10 mouse cellular contexts compared by ENCODE assay signal in genomic region chr5:74388101-74388500, GRCm38 (mm10).
DNase-seq lines count a peak whose midpoint lies in the region; ATAC-seq lines count a peak whose summit lies in the region.
"Had no signal": no experiment of that assay in that cellular context is flagged by ENCODE, and none has a peak within 500 bp of the region (broad histone marks: within the 10 kb centered on the region; RNA-seq: fewer than 3 reads in every experiment).

No protein-coding gene starts in this region.

- DNase-seq in heart, adult 18-20 months = peak; percentile 29 to 49
- DNase-seq in adrenal gland, postnatal 14 days = no peak
- no peak for DNase-seq in cerebellum, adult 18-20 months
- no peak for DNase-seq in midbrain, embryonic 14.5 days

- H3K27me3 ChIP-seq in hindbrain, embryonic 12.5 days = no peaks in the 10 kb centered on the region
- no peaks in the 10 kb centered on the region for H3K27me3 ChIP-seq in hindbrain, embryonic 13.5 days
- no peaks in the 10 kb centered on the region for H3K27me3 ChIP-seq in intestine, embryonic 15.5 days (replicated peaks)
- no peaks in the 10 kb centered on the region for H3K27me3 ChIP-seq in midbrain, embryonic 14.5 days (ENCODE audit: control insufficient read depth, insufficient read depth, low read length)
- H3K27me3 ChIP-seq: neural tube, embryonic 13.5 days had no signal

- no peaks in the 10 kb centered on the region for H3K36me3 ChIP-seq in hindbrain, embryonic 12.5 days
- H3K36me3 ChIP-seq in hindbrain, embryonic 13.5 days = no peaks in the 10 kb centered on the region
- H3K36me3 ChIP-seq in intestine, embryonic 15.5 days = no peaks in the 10 kb centered on the region
- no peaks in the 10 kb centered on the region for H3K36me3 ChIP-seq in midbrain, embryonic 14.5 days (ENCODE audit: control insufficient read depth, insufficient read depth, low read length)
- H3K36me3 ChIP-seq: neural tube, embryonic 13.5 days had no signal

- H3K4me3 ChIP-seq in hindbrain, embryonic 12.5 days = no peak overlapping the region
- H3K4me3 ChIP-seq in hindbrain, embryonic 13.5 days = no peak overlapping the region
- H3K4me3 ChIP-seq in brown adipose tissue, adult 24 weeks (ENCODE audit: insufficient read depth, low read depth, low read length) = no peak overlapping the region
- H3K4me3 ChIP-seq in intestine, embryonic 15.5 days (replicated peaks) = no peak overlapping the region
- H3K4me3 ChIP-seq in midbrain, embryonic 14.5 days (replicated peaks; ENCODE audit: low read depth, low read length) = no peak overlapping the region
- H3K4me3 ChIP-seq: neural tube, embryonic 13.5 days had no signal

- peaks cover 3% of the 10 kb centered on the region; the same call in 1 of the 2 replicates for H3K4me1 ChIP-seq in hindbrain, embryonic 12.5 days
- H3K4me1 ChIP-seq in hindbrain, embryonic 13.5 days (replicated peaks) = peaks cover 10% of the 10 kb centered on the region; the same call in 1 of the 2 replicates
- peaks cover 3% of the 10 kb centered on the region for H3K4me1 ChIP-seq in brown adipose tissue, adult 24 weeks (ENCODE audit: control insufficient read depth, insufficient read depth, insufficient read length, low read length)
- H3K4me1 ChIP-seq in intestine, embryonic 15.5 days (replicated peaks) = peaks cover 12% of the 10 kb centered on the region
- no peaks in the 10 kb centered on the region for H3K4me1 ChIP-seq in midbrain, embryonic 14.5 days (ENCODE audit: control insufficient read depth, insufficient read depth, low read length)

- WGBS in hindbrain, embryonic 12.5 days = 68% methylated on average over 6 of the region's 6 CpGs
- 67% methylated on average over 6 of the region's 6 CpGs for WGBS in hindbrain, embryonic 13.5 days
- 52% methylated on average over 6 of the region's 6 CpGs for WGBS in intestine, embryonic 15.5 days
- WGBS in midbrain, embryonic 14.5 days = 67% methylated on average over 6 of the region's 6 CpGs

- H3K27ac ChIP-seq in hindbrain, embryonic 12.5 days = peak overlapping the region; percentile 40
- no peak overlapping the region for H3K27ac ChIP-seq in hindbrain, embryonic 13.5 days
- H3K27ac ChIP-seq in brown adipose tissue, adult 24 weeks (replicated peaks; ENCODE audit: low read depth, low read length) = 0 out of 2 replicates have a peak overlapping the region, but pooled peaks have one; percentile 48
- 0 out of 2 replicates have a peak overlapping the region, but pooled peaks have one; percentile 36 for H3K27ac ChIP-seq in intestine, embryonic 15.5 days
- no peak overlapping the region for H3K27ac ChIP-seq in midbrain, embryonic 14.5 days (replicated peaks; ENCODE audit: low read depth, low read length)
- H3K27ac ChIP-seq: neural tube, embryonic 13.5 days had no signal

- no peaks in the 10 kb centered on the region for H3K9me3 ChIP-seq in hindbrain, embryonic 12.5 days (replicated peaks)
- H3K9me3 ChIP-seq in hindbrain, embryonic 13.5 days = no peaks in the 10 kb centered on the region
- H3K9me3 ChIP-seq in intestine, embryonic 15.5 days = no peaks in the 10 kb centered on the region
- H3K9me3 ChIP-seq in midbrain, embryonic 14.5 days (ENCODE audit: control insufficient read depth, low read length) = no peaks in the 10 kb centered on the region
- H3K9me3 ChIP-seq: neural tube, embryonic 13.5 days had no signal

- no peak overlapping the region for H3K9ac ChIP-seq in hindbrain, embryonic 12.5 days
- H3K9ac ChIP-seq in hindbrain, embryonic 13.5 days = no peak overlapping the region
- no peak overlapping the region for H3K9ac ChIP-seq in intestine, embryonic 15.5 days
- no peak overlapping the region for H3K9ac ChIP-seq in midbrain, embryonic 14.5 days (replicated peaks; ENCODE audit: low read length)
- H3K9ac ChIP-seq: neural tube, embryonic 13.5 days had no signal

- H3K4me2 ChIP-seq in hindbrain, embryonic 12.5 days (replicated peaks) = no peak overlapping the region
- H3K4me2 ChIP-seq in hindbrain, embryonic 13.5 days = no peak overlapping the region
- H3K4me2 ChIP-seq in intestine, embryonic 15.5 days (replicated peaks) = peak overlapping the region; percentile 22
- no peak overlapping the region for H3K4me2 ChIP-seq in midbrain, embryonic 14.5 days (ENCODE audit: low read length)
- H3K4me2 ChIP-seq: neural tube, embryonic 13.5 days had no signal

- ATAC-seq in hindbrain, embryonic 12.5 days (ENCODE audit: low FRiP score) = no peak
- no peak for ATAC-seq in hindbrain, embryonic 13.5 days (ENCODE audit: low FRiP score)
- no peak; the same call in 1 of the 2 replicates for ATAC-seq in intestine, embryonic 15.5 days
- ATAC-seq in midbrain, embryonic 14.5 days (ENCODE audit: low FRiP score, low TSS enrichment) = no peak
- ATAC-seq: CD4-positive, CD25-positive, alpha-beta regulatory T cell, adult 4 months had no signal

Comparison
In these comparisons a context has a peak if more than half of its experiments do, and no peak if none do; other contexts are left out.
1. H3K27ac ChIP-seq: peak in hindbrain, embryonic 12.5 days (single experiment), brown adipose tissue, adult 24 weeks (single experiment) and intestine, embryonic 15.5 days (single experiment); none in hindbrain, embryonic 13.5 days (single experiment) and midbrain, embryonic 14.5 days (single experiment).
2. DNase-seq: peak in heart, adult 18-20 months (2 of 2); none in adrenal gland, postnatal 14 days (single experiment), cerebellum, adult 18-20 months (0 of 2) and midbrain, embryonic 14.5 days (single experiment).